In genomic region chr10:111520621-111521020, GRCm38 (mm10) we compare ENCODE assay signal across 15 mouse cellular contexts. TPM values are rescaled to one million over a fixed set of nuclear protein-coding genes. Genes with fewer than 3 reads are reported as not detected.
DNase-seq lines count a peak whose midpoint lies in the region; ATAC-seq lines count a peak whose summit lies in the region.
"Had no signal": no experiment of that assay in that cellular context is flagged by ENCODE, and none has a peak within 500 bp of the region (broad histone marks: within the 10 kb centered on the region; RNA-seq: fewer than 3 reads in every experiment).

No protein-coding gene starts in this region.

- H3K9ac ChIP-seq in kidney, embryonic 15.5 days, result no peak overlapping the region
- H3K9ac ChIP-seq: embryonic facial prominence, embryonic 12.5 days had no signal

- H3K4me1 ChIP-seq in heart, embryonic 10.5 days, result peaks cover 42% of the 10 kb centered on the region
- peaks cover 33% of the 10 kb centered on the region for H3K4me1 ChIP-seq in kidney, embryonic 15.5 days

- no peak overlapping the region for H3K4me3 ChIP-seq in heart, embryonic 10.5 days
- no peak overlapping the region for H3K4me3 ChIP-seq in kidney, embryonic 15.5 days (replicated peaks)
- H3K4me3 ChIP-seq: myocyte had no signal

- WGBS in heart, embryonic 10.5 days, result 66% methylated on average over 3 of the region's 3 CpGs
- 81% methylated on average over 3 of the region's 3 CpGs for WGBS in kidney, embryonic 15.5 days

- intact Hi-C loops in heart, postnatal 10 days (cut with DNase I), result loop anchor here (2.0 kb wide), 1 partner anchor 54 kb away; no protein-coding TSS in a partner anchor
- intact Hi-C loops in left cerebral cortex, postnatal 14 days (cut with DNase I), result no loop called here

- no peak for ATAC-seq in kidney, embryonic 15.5 days (replicated peaks; ENCODE audit: low FRiP score)
- ATAC-seq: lung, postnatal 0 days had no signal

- no peaks in the 10 kb centered on the region for H3K36me3 ChIP-seq in heart, embryonic 10.5 days
- H3K36me3 ChIP-seq in kidney, embryonic 15.5 days, result no peaks in the 10 kb centered on the region
- H3K36me3 ChIP-seq: embryonic facial prominence, embryonic 12.5 days; G1E; midbrain, embryonic 10.5 days had no signal

- H3K9me3 ChIP-seq in heart, embryonic 10.5 days, result no peaks in the 10 kb centered on the region
- no peaks in the 10 kb centered on the region for H3K9me3 ChIP-seq in kidney, embryonic 15.5 days (replicated peaks)
- H3K9me3 ChIP-seq: embryonic facial prominence, embryonic 12.5 days; G1E; midbrain, embryonic 10.5 days had no signal

- H3K27me3 ChIP-seq in heart, embryonic 10.5 days (ENCODE audit: insufficient read depth, poor library complexity, severe bottlenecking), result no peaks in the 10 kb centered on the region
- no peaks in the 10 kb centered on the region for H3K27me3 ChIP-seq in kidney, embryonic 15.5 days
- H3K27me3 ChIP-seq: embryonic facial prominence, embryonic 12.5 days had no signal

- H3K4me2 ChIP-seq in kidney, embryonic 15.5 days, result no peak overlapping the region

- H3K27ac ChIP-seq in heart, embryonic 10.5 days, result peak overlapping the region; percentile 80; the same call in 1 of the 2 replicates
- H3K27ac ChIP-seq in kidney, embryonic 15.5 days, result 0 out of 2 replicates have a peak overlapping the region, but pooled peaks have one; percentile 24
- H3K27ac ChIP-seq: embryonic facial prominence, embryonic 12.5 days had no signal

- no peak for DNase-seq in heart, embryonic 10.5 days (ENCODE audit: low spot score)
- no peak for DNase-seq in heart, postnatal 10 days
- no peak for DNase-seq in kidney, postnatal 25 days
- peak; percentile 44 to 51 for DNase-seq in cerebellum, adult 18-20 months
- DNase-seq in cerebellum, postnatal 36 days, result peak; percentile 36 to 51
- DNase-seq in left cerebral cortex, postnatal 14 days (ENCODE audit: low spot score in 2 of 2), result no peak
- DNase-seq: adrenal gland, postnatal 10 days; liver; right cerebral cortex, postnatal 14 days had no signal

RNA-seq across cellular contexts. Expression of gene Phlda1, which starts 14.5 kb away (rescaled TPM):
- 20.6 and 28.8 TPM in 2 replicates for polyA plus RNA-seq in heart, embryonic 10.5 days (2016; fragmentation: Nextera tagmentation; extraction: Ambion mirVana)
- total RNA-seq in heart, postnatal 10 days (2021), result 10 to 100 TPM; 16.9 to 20.8 TPM
- 38.2 and 38.6 TPM in 2 replicates for polyA plus RNA-seq in kidney, embryonic 15.5 days (2015; fragmentation: Nextera tagmentation; extraction: Ambion mirVana)
- total RNA-seq in left cerebral cortex, postnatal 14 days (2021), result 10 to 100 TPM; 31.6 to 32.5 TPM

RNA-seq across cellular contexts. Expression of gene Nap1l1, which starts 47.6 kb away (rescaled TPM):
- polyA plus RNA-seq in heart, embryonic 10.5 days (2016; fragmentation: Nextera tagmentation; extraction: Ambion mirVana), result 190 and 243 TPM in 2 replicates
- total RNA-seq in heart, postnatal 10 days (2021), result 10 to 100 TPM; 82.6 to 85.2 TPM
- polyA plus RNA-seq in kidney, embryonic 15.5 days (2015; fragmentation: Nextera tagmentation; extraction: Ambion mirVana), result 249 and 270 TPM in 2 replicates
- 100 to 1,000 TPM; 222 to 226 TPM for total RNA-seq in left cerebral cortex, postnatal 14 days (2021)

Comparison
In these comparisons a context has a peak if more than half of its experiments do, and no peak if none do; other contexts are left out.
1. DNase-seq: peak in cerebellum, adult 18-20 months (2 of 2) and cerebellum, postnatal 36 days (2 of 2); none in heart, embryonic 10.5 days (single experiment), heart, postnatal 10 days (0 of 2), kidney, postnatal 25 days (0 of 2) and left cerebral cortex, postnatal 14 days (0 of 2).